Mouse (Mus musculus) granulocyte monocyte progenitor cell, adult 5-6 weeks (primary cell): ENCODE data around the gene Gm4553. TPM values are rescaled to one million over a fixed set of nuclear protein-coding genes. Genes with fewer than 3 reads are reported as not detected.
"Not testable (repeated sequence)": the region's sequence is repeated elsewhere in the genome, so short reads cannot be mapped to it uniquely, and the experiment has no call there.

ENCODE experiments used
- ATAC-seq: replicated peaks from 2 replicates; pipeline ENCODE4 v1.8.0; 2016; ENCODE audit warnings: mild to moderate bottlenecking, moderate TSS enrichment, inconsistent platforms; ENCODE audit not compliant: poor library complexity, severe bottlenecking
- total RNA-seq, 2 experiments: library from RNA; stranded (forward) in 1 of 2; stranded (reverse) in 1 of 2; fragments of 200-712, 200-1000 nt in 1 of 2; fragments of >200 nt in 1 of 2; fragmentation: Nextera tagmentation in 1 of 2; gene quantifications; 2 replicates each; pipeline ENCODE4 v1.2.3; 2014 to 2017

The Gm4553 gene
- not detected in 2 replicates for total RNA-seq (2014; fragmentation: Nextera tagmentation)
- not detected in 2 replicates for total RNA-seq (2017)

DNA sequence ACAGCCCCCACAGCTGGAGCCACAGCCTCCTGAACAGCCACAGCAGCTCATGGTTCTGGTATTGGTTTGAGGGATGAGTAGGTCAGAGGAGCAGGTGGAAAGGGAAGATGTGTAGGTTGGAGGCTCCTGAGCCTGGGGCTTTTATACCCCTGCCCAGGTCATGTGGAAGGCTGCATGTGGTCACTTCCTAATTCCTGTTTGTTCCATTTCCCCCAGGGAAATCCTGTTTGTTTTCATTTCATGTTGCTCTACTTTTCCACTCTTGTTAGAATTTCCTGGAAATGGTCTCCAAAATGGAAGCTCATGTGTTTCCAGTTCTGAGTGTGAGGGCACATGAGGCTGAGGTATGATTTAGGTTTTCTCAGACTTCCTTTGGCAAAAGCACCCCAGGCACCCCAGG is at the start of gene Gm4553:
Gene Gm4553, minus strand, starts transcription at position 101 of the 400 bp plus-strand sequence.
- ATAC-seq = not testable (repeated sequence)

DNA sequence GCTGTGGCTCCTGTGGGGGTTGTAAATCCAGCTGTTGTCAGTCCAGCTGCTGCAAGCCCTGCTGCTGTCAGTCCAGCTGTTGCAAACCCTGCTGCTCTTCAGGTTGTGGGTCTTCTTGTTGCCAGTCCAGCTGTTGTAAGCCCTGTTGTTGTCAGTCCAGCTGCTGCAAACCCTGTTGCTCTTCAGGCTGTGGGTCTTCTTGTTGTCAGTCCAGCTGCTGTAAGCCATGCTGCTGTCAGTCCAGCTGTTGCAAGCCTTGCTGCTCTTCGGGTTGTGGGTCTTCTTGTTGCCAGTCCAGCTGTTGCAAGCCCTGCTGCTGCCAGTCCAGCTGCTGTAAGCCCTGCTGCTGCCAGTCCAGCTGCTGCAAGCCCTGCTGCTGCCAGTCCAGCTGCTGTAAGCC is 46.6 kb upstream of the Gm4553 start:
- ATAC-seq = not testable (repeated sequence)

DNA sequence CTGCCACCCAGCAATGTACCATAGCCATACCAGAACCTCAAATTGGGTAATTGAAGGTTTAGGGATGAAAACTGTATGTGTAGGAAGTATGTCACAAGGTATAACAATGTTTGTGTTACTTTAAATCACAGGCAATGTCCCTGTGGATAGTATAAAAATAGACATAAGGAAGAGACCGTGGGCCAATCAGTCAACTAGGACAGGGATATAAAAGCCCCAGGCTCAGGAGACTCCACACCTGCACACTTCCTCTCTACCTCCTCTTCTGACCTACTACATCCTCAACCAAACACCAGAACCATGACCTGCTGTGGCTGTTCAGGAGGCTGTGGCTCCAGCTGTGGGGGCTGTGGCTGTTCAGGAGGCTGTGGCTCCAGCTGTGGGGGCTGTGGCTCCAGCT is 46.0 kb upstream of the Gm4553 start, which contains the start of gene Gm7579:
Gene Gm7579, plus strand, starts transcription at position 301 of the 400 bp plus-strand sequence.
- ATAC-seq = no peak

DNA sequence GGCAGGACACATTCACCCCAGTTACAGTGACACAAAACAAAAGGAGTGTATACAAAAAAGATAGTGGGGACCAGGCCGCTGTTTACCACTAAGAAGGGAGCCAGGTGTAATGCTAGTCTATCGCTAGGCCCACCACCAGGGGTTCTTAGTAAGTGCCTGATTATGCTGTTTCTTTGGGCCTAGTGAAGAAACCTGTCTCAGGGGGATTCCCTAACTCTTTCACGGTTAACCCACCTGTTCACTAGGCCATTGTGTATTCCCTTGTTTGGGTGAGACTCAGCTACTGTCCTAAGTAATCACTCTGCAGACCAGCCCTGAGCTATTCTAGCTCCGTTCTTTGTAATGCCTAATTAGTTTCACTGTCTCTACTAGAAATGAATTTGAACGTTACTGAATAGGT is 41.4 kb upstream of the Gm4553 start:
- ATAC-seq = not testable (repeated sequence)

DNA sequence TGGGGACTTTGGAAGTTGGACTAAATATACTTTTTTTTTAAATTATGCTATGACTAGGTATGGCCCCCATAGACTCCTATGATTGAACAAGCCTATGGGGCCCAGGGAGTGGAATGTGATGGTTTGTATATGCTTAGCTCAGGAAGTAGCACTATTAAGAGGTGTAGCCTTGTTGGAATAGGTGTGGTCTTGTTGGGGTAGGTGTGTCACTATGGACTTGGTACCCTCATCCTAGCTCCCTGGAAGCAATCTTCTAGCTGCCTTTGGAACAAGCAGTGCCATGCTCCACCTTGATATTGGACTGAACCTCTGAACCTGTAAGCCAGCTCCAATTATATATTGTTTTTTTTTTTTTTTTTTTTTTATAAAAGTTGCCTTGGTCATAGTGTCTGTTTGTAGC is 39.9 kb upstream of the Gm4553 start:
- ATAC-seq = no peak

DNA sequence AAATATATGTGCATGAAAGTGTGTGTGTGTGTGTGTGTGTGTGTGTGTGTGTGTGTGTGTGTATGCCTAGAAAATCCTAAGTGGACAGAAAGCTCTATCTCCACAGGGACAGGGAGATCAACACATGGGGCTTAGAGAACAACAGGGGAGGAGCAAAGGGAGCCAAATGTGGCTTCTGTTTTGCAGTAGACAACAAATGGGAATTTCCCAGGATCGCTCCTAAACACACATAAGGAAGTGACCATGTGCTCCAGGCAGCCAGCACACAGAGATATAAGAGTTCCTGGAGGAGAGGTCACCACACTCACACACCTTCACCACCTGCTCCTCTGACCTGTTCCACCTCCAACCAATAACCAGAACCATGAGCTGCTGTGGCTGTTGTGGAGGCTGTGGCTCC is 35.5 kb upstream of the Gm4553 start, which contains the start of gene Krtap5-3:
Gene Krtap5-3, plus strand, starts transcription at position 301 of the 400 bp plus-strand sequence.
- ATAC-seq = no peak

DNA sequence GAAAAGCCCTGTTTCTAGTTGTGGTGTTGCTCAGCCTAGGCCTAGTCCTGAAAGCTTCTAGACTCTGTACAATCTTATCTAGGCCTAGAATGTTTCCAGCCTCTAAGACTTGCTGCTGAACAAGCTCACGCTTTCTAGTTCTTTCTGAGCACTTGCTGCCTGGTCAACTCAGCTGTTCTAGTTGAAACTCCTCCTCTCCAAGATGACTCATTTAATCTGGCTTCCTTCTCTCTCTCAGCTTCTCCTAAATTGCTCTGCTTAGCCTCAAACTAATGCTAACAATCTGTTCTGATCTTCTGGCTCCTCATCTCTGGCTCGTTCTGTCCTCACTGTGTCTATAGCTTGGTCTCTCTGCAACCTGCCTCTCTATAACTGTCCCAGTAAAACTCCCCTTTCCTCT is 33.2 kb upstream of the Gm4553 start:
- no peak for ATAC-seq

DNA sequence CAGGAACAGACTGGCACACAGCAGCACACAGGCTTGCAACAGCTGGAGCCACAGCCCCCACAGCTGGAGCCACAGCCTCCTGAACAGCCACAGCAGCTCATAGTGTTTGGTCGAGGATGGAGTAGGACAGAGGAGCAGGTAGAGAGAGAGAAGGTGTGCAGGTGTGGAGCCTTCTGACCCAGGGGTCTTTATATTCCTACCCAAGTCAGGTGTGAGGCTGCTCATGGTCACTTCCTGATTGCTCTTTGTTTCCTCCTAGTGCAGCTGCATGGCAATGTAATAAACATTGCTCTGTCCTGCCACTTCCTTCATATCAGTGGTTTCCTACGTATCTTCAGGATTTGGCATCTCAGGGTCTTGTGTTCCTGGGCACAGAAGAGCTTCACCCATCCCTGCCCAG is 24.8 kb upstream of the Gm4553 start, which contains the start of gene Gm10153:
Gene Gm10153, minus strand, starts transcription at position 101 of the 400 bp plus-strand sequence.
- ATAC-seq = no peak

DNA sequence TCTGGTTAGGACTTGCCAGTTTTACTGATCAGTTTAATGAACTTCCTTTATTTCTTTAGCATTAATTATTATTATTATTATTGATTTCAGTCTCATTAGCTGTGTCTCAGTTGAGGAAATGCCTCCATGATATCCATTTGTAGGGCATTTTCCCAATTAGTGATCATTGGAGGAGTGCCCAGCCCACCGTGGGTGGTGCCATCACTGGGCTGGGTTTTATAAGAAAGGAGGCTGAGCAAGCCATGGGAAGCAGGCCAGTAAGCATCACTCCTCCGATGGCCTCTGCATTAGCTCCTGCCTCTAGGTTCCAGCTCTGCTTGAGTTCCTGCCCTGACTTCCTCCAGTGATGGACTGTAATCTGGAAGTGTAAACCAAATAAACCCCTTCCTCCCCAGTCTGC is 22.6 kb upstream of the Gm4553 start:
- no peak for ATAC-seq

DNA sequence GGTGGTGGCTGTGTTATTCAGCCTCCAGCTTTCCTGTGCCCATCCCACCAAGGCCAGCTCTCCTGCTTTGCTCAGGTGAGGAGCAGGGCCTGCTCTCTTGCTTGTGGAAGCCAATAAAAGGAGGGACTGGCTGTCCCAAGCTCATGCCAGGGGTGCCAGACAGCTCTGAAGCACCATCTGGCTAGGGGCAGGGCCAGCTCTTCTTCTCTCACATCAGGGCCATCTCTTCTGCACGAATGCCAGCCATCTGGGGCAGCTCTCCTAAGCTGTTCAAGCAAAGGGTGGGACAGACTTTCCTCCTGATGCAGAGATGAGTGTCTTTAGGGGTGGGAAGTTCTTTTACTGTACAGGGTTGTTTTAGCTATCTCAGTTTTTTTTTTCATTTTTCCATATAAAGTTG is 15.5 kb upstream of the Gm4553 start:
- ATAC-seq = no peak

DNA sequence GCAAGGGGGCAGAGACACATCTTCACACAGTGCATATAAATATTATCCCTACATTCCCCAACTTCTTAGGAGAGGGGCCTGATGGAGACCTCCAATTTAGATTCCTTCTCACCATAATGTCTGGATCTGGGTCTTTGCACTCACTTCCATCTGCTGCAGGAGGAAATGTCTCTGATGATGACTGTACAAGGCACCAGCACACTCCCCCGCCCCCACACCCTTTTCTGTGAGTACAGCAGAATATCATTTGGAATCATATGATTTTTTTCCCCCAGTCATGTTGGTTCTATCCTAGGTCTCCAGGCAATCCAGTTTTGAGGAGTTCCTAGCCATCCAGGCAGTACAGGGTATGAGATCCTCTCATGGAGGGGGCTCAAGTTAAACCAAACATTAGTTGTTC is 13.1 kb upstream of the Gm4553 start:
- ATAC-seq = no peak

DNA sequence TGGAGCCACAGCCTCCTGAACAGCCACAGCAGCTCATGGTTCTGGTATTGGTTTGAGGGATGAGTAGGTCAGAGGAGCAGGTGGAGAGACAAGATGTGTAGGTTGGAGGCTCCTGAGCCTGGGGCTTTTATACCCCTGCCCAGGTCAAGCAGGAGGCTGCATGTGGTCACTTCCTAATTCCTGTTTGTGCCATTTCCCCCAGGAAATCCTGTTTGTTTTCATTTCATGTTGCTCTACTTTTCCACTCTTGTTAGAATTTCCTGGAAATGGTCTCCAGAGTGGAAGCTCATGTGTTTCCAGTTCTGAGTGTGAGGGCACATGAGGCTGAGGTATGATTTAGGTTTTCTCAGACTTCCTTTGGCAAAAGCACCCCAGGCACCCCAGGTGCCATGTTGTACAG is 10.4 kb upstream of the Gm4553 start, which contains the start of gene Krtap5-2:
Gene Krtap5-2, minus strand, starts transcription at position 101 of the 400 bp plus-strand sequence.
- not testable (repeated sequence) for ATAC-seq

DNA sequence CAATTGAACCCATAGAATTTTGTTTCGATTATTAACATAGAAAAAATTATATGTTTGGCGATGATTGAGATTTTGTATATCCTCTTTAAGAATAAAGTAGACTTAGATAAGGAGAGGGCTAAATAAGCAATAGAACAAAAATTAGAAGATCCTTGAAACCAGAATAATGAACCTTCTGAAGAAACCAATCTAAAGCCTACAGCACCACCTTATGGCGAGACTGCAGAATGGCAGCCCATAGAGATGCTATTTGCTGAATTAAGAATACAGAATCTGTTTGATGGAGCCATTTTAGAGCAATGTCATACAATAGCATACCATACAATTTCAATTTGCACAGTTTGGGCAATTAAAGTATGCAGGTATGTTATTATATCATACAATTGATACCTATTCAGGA is 4.3 kb upstream of the Gm4553 start:
- peak; percentile 66 for ATAC-seq

DNA sequence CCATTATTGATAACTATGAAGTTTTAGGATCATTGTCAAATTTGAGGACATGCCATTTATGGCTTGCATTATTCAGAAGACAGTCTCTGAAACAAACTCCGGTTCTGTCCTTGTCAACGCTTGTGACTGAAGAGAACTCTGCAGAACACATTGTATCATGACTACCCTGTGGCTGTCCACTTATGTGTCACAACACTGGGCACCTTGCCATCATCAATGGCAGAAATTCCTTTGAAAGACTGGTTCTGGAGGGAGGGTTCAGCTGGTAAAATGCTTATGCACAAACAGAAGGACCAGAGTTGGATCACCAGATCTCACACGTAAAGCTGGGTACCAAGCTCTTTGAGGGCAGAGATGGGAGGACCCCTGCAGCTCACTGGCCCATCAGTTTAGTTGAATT is 6.2 kb downstream of the Gm4553 start:
- ATAC-seq = no peak

DNA sequence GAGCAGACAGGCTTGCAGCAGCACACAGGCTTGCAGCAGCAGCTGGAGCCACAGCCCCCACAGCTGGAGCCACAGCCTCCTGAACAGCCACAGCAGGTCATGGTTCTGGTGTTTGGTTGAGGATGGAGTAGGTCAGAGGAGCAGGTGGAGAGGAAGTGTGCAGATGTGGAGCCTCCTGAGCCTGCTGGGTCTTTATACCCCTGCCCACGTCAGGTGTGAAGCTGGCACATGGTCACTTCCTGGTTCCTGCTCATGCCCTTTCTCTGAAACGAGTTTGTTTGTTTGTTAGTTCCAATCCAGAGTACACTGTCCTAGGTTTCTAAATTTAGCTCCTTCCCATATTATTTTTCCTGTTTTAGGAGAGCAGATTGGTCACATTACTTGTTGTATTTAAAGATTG is 8.5 kb downstream of the Gm4553 start, which contains the start of gene Gm29735:
Gene Gm29735, minus strand, starts transcription at position 101 of the 400 bp plus-strand sequence.
- ATAC-seq = not testable (repeated sequence)

DNA sequence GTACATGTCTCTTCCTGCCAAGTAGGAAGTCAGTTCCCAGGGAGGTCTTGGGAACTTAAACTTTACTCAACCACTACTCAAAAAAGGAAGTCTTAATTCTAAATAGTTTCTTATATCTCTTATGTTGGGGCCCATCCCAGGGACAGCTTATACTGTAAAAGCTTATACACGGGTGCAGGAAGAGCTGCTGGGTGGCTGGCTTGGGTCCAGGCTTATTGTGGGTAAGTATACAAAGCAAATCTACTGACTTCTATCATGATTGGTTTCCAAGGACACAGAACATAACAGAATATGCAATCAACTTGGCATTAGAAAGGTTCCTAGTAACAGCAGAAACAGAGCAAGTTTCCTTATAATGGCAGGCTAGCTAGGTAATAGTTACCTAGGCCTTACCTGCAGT is 10.2 kb downstream of the Gm4553 start:
- no peak for ATAC-seq

DNA sequence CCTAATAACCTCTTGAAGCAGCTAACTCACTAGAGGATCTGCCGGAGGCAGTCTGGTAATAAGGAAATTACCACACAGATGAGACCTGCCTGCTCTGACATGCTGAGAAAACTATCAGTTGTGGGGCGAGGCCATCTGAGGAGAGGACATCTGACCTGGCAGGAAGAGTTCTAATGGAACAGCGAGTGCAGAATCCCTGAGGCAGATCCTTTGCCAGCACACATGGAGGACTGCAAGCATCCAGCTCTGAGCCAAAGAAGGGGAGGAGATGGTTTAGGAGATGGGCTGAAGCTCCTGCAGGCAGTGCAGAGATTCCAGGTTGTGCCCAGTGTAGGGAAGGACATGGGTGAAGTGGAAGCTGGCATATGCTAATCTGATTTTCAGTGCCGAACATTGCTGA is 13.3 kb downstream of the Gm4553 start:
- no peak for ATAC-seq

DNA sequence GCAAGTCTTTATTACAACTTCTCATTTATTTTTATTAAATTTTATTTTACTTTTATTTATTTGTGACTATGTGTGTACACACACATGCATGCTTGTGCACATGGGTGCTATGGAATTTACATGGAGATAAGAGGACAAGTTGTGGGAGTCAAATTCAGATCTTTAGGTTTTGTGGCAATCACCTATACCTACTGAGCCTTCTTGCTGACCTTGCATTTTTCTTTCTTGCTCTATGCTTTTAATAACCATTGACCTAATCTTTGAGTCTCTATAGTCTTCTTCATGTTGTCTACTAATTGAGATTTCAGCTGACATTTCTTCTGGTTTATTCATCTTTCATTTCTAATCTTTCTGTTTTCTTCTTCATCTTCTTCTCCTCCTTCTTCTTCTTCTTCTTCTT is 16.9 kb downstream of the Gm4553 start:
- ATAC-seq = no peak

DNA sequence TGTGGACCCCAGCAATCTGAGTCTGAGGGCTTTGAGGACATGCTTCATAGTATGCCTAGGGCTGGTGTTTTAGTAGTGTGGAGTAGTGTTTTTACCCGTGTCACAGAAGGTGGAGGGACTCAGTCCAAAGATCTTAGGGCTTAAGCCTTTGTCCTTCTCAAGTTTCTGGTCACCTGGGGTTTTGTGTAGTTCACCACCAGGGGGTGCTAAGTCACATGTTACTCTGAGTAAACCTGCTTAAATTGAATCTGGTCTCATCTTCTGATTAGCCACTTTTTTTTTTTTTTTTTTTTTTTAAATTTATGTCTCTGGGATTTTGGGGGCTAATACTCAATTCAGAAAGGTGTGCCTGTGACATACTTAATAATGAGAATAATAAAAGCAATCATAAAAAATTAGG is 19.5 kb downstream of the Gm4553 start:
- ATAC-seq = no peak

DNA sequence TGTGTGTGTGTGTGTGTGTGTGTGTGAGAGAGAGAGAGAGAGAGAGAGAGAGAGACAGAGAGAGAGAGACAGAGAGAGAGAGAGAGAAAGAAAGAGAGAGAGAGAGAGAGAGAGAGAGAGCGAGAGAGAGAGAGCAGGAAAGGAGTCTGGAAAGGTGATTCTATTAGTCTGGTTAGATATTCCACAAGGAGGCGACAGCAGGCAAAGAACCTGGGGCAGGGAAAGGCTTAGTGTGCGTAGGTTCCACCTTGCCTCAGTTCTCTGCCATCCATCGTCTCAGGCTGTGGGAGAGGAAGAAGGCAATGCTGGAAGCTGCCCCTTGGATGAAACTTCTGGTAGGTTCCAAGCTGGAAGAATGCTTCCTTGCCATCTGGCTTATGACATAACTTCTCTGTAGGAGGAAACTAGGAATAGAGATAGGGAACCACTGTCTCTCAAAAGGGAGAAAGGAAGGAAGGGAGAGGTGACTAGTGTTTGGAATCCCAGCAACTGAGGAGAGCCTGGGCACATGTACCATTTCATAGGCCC is 20.1 kb downstream of the Gm4553 start:
- ATAC-seq = no peak

DNA sequence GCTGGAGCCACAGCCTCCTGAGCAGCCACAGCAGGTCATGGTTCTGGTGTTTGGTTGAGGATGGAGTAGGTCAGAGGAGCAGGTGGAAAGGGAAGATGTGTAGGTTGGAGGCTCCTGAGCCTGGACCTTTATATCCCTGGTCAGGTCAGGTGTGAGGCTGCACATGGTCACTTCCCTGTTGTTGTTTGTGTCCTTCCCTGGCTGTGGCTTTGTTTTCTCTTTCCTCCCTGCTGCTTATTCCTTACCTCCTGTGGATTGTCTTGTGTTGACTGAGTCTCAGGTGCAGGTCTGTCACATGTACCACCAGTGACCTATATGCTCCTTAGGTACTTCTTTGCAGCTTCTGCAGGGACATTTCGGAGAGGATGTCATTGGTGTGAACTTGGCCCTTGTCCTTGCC is 21.0 kb downstream of the Gm4553 start, which contains the start of gene Gm45337:
Gene Gm45337, minus strand, starts transcription at position 101 of the 400 bp plus-strand sequence.
- no peak for ATAC-seq

DNA sequence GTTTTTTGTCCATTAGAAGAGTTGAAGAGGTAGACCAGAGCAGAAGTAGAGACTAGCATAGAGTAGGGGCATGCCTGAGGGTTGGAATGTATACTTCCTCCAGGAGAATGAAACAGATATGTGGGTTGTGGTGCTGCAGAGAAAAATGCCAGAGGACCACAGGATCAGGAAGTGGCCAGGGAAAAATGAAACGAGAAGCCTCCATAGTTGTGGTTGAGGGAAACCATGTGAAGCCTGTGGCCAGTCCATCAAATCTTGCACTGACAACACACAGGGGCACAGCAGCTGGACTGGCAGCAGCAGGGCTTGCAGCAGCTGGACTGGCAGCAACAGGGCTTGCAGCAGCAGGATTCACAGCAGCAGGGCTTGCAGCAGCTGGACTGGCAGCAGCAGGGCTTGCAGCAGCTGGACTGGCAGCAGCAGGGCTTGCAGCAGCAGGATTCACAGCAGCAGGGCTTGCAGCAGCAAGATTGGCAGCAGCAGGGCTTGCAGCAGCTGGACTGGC is 22.0 kb downstream of the Gm4553 start:
- peak; percentile 33; the same call in 1 of the 2 replicates for ATAC-seq
